Mouse (Mus musculus): ENCODE measurements around the gene Trim7. TPM values are rescaled to one million over a fixed set of nuclear protein-coding genes. Genes with fewer than 3 reads are reported as not detected.
A peak's percentile ranks its signal among the peaks of the same experiment; 100 is the strongest.
"Not testable (repeated sequence)": the region's sequence is repeated elsewhere in the genome, so short reads cannot be mapped to it uniquely, and the experiment has no call there.

Trim7 gene
- total RNA-seq, 2 experiments from 2014 or later, result 1.4 to 1.8 TPM

- intact Hi-C loops (cut with DNase I), result loop anchor here (2.0 to 10.0 kb wide), 4 partner anchors 15 to 425 kb away; partner anchors contain the start of genes Mgat1 and Zfp62
- DNase-seq (ENCODE audit: low spot score in 2 of 2), result no peak
These were observed 6.2 kb upstream of the Trim7 start for GRCm38 (mm10) chr11:48819614-48820307.

GRCm38 (mm10) chr11:48820308-48820674 lies 5.6 kb upstream of the Trim7 start:
- intact Hi-C loops (cut with DNase I), result no loop called here
- DNase-seq (ENCODE audit: low spot score in 2 of 2), result no peak

GRCm38 (mm10) chr11:48821299-48821698 lies 4.6 kb upstream of the Trim7 start:
- intact Hi-C loops (cut with DNase I); DNase-seq (ENCODE audit: low spot score in 2 of 2): not testable (repeated sequence)

- no peak for DNase-seq (ENCODE audit: low spot score in 2 of 2)
- intact Hi-C loops (cut with DNase I), result no loop called here
These were observed 3.0 kb upstream of the Trim7 start for GRCm38 (mm10) chr11:48822768-48823512.

DNA sequence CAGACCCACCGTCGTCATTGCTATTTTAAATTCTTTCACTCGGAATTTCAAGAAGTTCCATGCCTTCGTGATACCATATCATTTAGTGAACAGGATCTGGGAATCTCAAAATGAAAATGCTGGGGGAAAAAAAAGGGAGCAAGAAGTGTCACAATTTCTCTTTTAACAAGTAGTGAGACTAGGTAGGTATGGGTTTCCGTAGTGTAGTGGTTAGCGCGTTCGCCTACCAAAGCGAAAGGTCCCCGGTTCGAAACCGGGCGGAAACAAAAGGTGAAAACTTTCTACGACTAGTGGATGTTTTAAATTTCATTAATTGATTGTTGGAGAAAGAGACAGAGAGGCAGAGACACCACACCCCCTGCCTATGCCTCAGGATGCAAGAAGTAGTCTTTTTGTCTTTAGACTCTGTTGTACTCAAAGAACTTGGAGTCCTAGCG lies 2.4 kb upstream of the Trim7 start:
- intact Hi-C loops (cut with DNase I), result no loop called here
- peak; percentile 46 to 69 for DNase-seq (ENCODE audit: low spot score in 2 of 2)

- no peak for DNase-seq (ENCODE audit: low spot score in 2 of 2)
- intact Hi-C loops (cut with DNase I), result no loop called here
These were observed 1.6 kb upstream of the Trim7 start for GRCm38 (mm10) chr11:48824311-48824830.

- DNase-seq (ENCODE audit: low spot score in 2 of 2), result no peak
- intact Hi-C loops (cut with DNase I), result no loop called here
These were observed 784 bp downstream of the Trim7 start for GRCm38 (mm10) chr11:48826752-48827096.

GRCm38 (mm10) chr11:48827926-48828325 lies 2.0 kb downstream of the Trim7 start:
- intact Hi-C loops (cut with DNase I), result no loop called here
- no peak for DNase-seq (ENCODE audit: low spot score in 2 of 2)

GRCm38 (mm10) chr11:48830279-48830678 lies 4.3 kb downstream of the Trim7 start:
- no peak for DNase-seq (ENCODE audit: low spot score in 2 of 2)
- intact Hi-C loops (cut with DNase I), result no loop called here

GRCm38 (mm10) chr11:48831273-48831672 lies 5.3 kb downstream of the Trim7 start:
- no peak for DNase-seq (ENCODE audit: low spot score in 2 of 2)
- intact Hi-C loops (cut with DNase I), result no loop called here

DNA sequence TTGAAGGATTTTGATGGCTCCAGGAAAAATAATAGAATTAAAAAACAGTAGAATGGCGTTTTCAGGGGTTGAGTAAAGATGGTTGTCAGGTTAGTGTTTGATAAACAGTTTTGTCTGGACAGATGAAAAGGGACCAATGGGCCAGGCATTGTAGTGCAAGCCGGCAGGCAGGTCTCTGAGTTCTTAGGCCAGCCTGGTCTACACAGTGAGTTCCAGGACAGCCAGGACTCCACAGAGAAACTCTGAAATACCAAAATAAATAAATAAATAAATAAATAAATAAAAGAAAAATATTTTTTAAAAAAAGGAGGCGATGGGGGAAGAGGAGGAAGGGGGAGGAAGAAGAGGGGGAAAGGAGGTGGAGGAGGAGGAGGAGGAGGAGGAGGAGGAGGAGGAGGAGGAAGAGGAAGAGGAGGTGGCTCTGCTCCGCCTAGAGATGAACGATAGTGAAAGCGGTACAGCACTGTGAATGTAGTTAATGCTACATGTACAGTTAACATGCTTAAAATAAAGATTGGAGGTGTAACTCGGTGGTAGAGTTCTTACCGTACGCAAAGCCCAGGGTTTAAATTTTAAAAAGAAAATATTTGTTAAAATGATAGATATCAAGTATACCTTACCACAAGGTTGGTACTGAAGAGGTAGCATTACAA lies 7.3 kb downstream of the Trim7 start:
- intact Hi-C loops (cut with DNase I), result no loop called here
- no peak for DNase-seq (ENCODE audit: low spot score in 2 of 2)

DNA sequence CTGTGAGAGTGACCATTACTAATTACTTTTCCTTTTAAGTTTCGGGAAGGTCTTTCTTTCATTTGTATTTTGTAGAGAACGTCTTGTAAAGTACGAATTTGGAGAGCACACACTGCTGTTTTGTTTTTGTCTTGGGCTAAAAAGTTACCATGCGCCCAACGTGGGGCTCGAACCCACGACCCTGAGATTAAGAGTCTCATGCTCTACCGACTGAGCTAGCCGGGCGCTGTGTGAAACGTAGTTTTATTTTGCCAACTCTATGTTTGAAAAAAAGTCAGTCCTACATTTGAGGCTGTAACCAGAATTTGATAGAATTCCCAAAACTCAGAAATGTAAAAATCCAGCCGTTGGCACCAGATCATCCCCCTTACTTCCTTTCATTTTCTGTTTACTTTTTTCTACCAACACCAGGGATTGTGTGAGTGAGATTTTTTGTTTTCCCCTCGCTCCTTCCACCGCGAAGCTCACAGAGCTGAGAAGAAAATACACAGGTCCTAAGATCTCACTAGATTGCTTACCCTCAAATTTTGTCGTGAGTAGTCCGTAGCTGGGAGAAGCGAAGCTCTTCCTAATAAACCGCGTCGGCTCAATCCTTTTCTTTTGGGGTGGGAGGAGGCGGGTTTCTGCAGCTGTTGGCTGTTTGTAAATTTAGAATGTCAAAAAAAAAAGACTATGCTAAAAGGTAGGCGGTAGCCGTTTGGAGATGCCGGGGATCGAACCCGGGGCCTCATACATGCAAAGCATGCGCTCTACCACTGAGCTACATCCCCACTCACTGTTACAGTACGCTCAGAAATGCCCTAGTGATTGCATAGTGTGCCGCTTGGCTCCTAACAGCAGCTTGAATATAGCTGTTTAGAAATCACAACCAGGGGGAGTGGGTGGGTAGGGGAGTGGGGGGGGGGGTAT lies 8.0 kb downstream of the Trim7 start:
- intact Hi-C loops (cut with DNase I), result loop anchor here (2.0 kb wide), 2 partner anchors 15 to 23 kb away; no protein-coding TSS in a partner anchor
- peak; percentile 89 to 95 for DNase-seq (ENCODE audit: low spot score in 2 of 2)

GRCm38 (mm10) chr11:48835923-48836322 lies 10.0 kb downstream of the Trim7 start:
- intact Hi-C loops (cut with DNase I), result loop anchor here (2.0 kb wide), 2 partner anchors 17 to 21 kb away; no protein-coding TSS in a partner anchor
- DNase-seq (ENCODE audit: low spot score in 2 of 2), result no peak

- intact Hi-C loops (cut with DNase I), result no loop called here
- DNase-seq (ENCODE audit: low spot score in 2 of 2), result no peak
These were observed 11.0 kb downstream of the Trim7 start for GRCm38 (mm10) chr11:48836990-48837309.

DNA sequence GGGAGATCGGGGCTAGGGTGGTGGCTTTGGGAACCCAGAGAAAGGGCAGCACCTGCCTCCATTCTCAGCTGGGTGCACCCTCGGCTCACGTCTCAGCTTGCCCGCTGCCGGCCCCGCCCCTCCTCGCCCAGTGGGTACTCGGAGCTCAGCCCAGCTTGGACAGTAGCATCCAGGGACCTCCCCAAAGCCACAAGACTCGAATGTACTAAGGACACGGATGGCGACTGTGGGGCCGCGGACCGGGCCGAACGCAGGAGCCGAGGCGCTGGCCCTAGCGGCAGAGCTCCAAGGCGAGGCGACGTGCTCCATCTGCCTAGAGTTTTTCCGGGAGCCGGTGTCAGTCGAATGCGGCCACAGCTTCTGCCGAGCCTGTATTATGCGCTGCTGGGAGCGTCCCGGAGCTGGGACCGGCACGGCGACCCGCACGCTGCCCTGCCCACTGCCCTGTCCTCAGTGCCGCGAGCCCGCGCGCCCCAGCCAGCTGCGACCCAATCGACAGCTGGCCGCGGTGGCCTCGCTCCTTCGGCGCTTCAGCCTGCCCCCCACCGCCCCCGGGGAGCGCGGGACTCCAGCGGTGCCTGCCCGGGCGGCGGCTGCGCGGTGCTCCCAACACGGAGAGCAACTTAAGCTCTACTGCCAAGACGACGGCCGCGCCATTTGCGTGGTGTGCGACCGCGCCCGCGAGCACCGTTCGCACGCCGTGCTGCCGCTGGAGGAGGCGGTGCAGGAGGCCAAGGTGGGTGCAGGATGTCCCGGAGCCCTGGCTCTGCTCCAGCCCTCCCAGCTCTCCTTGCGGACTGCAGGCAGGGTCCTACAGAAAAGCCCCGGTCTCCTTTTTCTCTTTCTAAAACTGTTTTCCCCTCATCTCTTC lies 11.6 kb downstream of the Trim7 start:
- intact Hi-C loops (cut with DNase I), result no loop called here

GRCm38 (mm10) chr11:48838181-48838797 lies 12.3 kb downstream of the Trim7 start:
- intact Hi-C loops (cut with DNase I), result no loop called here

More for the DNA sequence above, 11.6 kb downstream of the Trim7 start:
- DNase-seq (ENCODE audit: low spot score in 2 of 2), result peak in 1 of 2 experiments; percentile 53

GRCm38 (mm10) chr11:48838879-48839680 lies 13.1 kb downstream of the Trim7 start:
- DNase-seq (ENCODE audit: low spot score in 2 of 2), result no peak
- intact Hi-C loops (cut with DNase I), result no loop called here

More at GRCm38 (mm10) chr11:48838181-48838797, 12.3 kb downstream of the Trim7 start:
- no peak for DNase-seq (ENCODE audit: low spot score in 2 of 2)
